Mouse (Mus musculus) ES-Bruce4 (cell line): Measurements from ENCODE around the gene Usp6nl. TPM values are rescaled to one million over a fixed set of nuclear protein-coding genes. Genes with fewer than 3 reads are reported as not detected.

Experiments
- H3K27ac ChIP-seq: 2 replicates; pipeline ENCODE4 v1.5.1; 2012; ENCODE audit warnings: low read length, inconsistent platforms; ENCODE audit not compliant: insufficient read depth
- H3K27me3 ChIP-seq: 2 replicates; pipeline ENCODE4 v1.6.1; 2012; ENCODE audit warnings: mild to moderate bottlenecking, low read length, inconsistent platforms; ENCODE audit not compliant: control insufficient read depth, poor library complexity, insufficient read depth, severe bottlenecking
- H3K36me3 ChIP-seq: 2 replicates; pipeline ENCODE4 v1.6.1; 2012; ENCODE audit warnings: inconsistent platforms, mild to moderate bottlenecking, low read length, moderate library complexity; ENCODE audit not compliant: control insufficient read depth, poor library complexity, insufficient read depth, severe bottlenecking
- H3K4me1 ChIP-seq: one replicate; pipeline ENCODE4 v1.8.1; 2011; ENCODE audit warnings: low read length; ENCODE audit not compliant: control insufficient read depth, insufficient read depth
- H3K4me3 ChIP-seq: 2 replicates; pipeline ENCODE4 v1.5.1; 2011; ENCODE audit warnings: low read depth, mild to moderate bottlenecking, low read length
- H3K9ac ChIP-seq: 2 replicates; pipeline ENCODE4 v1.6.1; 2012; ENCODE audit warnings: low read depth, mild to moderate bottlenecking, inconsistent platforms; ENCODE audit not compliant: poor library complexity, severe bottlenecking
- H3K9me3 ChIP-seq: replicated peaks from 2 replicates; pipeline ENCODE4 v1.6.1; 2012; ENCODE audit warnings: mild to moderate bottlenecking, low read length, inconsistent platforms; ENCODE audit not compliant: control insufficient read depth, poor library complexity, insufficient read depth, severe bottlenecking
- CTCF ChIP-seq: IDR thresholded peaks from one replicate; pipeline ENCODE4 v1.8.1; 2011; ENCODE audit warnings: low read depth, low read length
- EP300 ChIP-seq: IDR thresholded peaks from 2 replicates; pipeline ENCODE4 v1.6.1; 2011; ENCODE audit warnings: low read depth, low read length; ENCODE audit not compliant: insufficient read depth
- POLR2A ChIP-seq: IDR thresholded peaks from one replicate; pipeline ENCODE4 v1.8.1; 2011; ENCODE audit warnings: low read length; ENCODE audit not compliant: insufficient read depth
- polyA plus RNA-seq: library from polyadenylated mRNA; stranded (reverse); fragments of >200 nt; gene quantifications from 2 replicates; pipeline ENCODE4 v1.2.4, GENCODE M21; 2011; ENCODE audit warnings: low read depth; ENCODE audit not compliant: missing spikeins, insufficient read depth, insufficient read length

Gene Usp6nl
- polyA plus RNA-seq, 1 experiment = 29.5 TPM

DNA sequence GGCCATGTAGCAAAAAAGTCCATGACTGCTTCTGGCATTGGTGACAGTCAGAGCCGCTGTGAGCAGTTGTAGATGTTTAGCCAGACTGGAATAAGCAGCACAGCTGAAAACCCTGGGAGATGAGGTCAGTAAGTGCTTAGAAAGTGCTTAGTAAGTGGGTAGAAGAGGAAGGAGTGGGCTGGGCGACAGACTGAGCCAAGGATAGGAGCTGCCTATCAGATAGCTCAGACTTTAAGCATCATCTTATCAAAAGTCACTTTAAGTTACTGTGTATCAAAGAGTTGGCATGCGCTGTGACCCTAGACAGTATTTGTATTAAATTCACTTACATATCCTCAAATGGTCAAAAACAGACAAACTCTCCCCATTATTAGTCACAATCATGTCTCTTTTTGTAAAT is 37.7 kb upstream of the Usp6nl start:
- TF ChIP-seq POLR2A = no peak
- no peak for TF ChIP-seq EP300
- TF ChIP-seq CTCF = no peak
- Histone ChIP-seq H3K27me3 (no peaks in the 10 kb centered on the region), H3K4me1 (no peaks in the 10 kb centered on the region), H3K36me3 (no peaks in the 10 kb centered on the region), H3K27ac (no peak overlapping the region), H3K4me3 (no peak overlapping the region), H3K9me3 (0 out of 2 replicates have a peak, but pooled peaks cover 2% of the 10 kb centered on the region), H3K9ac (no peak overlapping the region)

- Histone ChIP-seq H3K36me3 (no peaks in the 10 kb centered on the region), H3K27me3 (no peaks in the 10 kb centered on the region), H3K4me1 (no peaks in the 10 kb centered on the region), H3K9ac (no peak overlapping the region), H3K4me3 (no peak overlapping the region), H3K9me3 (0 out of 2 replicates have a peak, but pooled peaks cover 2% of the 10 kb centered on the region), H3K27ac (no peak overlapping the region)
- TF ChIP-seq POLR2A = no peak
- TF ChIP-seq CTCF = no peak
- no peak for TF ChIP-seq EP300
Measured at GRCm38 (mm10) chr2:6285794-6286193, 36.7 kb upstream of the Usp6nl start.

DNA sequence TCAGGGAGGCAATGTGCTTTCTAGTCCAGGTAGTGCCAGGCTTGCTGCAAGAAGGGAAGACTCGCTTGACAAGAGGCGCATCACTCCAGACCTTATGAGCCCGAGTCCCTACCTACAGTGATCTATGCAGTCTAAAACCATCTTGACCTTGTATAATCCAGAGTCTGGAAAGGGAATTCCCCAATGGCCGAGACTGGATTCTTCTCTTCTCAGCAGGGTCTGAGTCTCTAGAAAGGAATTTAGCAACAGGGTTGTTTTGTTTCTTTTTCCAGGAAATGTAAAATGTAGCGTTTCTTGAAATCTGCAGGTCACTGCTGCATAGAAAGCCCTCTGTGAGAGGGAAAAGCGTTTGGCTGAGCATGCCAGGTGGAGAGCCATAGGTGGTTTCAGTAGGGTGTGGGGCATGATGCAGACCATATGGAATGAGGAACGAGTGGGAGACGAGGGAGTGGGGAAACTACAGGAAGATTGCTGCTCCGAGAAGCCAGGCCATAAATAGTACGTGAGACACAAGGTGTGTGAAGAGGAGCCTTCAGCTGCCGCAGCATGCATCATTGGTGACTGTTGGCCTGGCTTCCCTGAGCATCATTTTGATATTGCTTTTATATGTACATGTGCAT is 28.5 kb upstream of the Usp6nl start:
- Histone ChIP-seq H3K4me3 (no peak overlapping the region), H3K27ac (no peak overlapping the region), H3K36me3 (no peaks in the 10 kb centered on the region), H3K27me3 (no peaks in the 10 kb centered on the region), H3K9ac (no peak overlapping the region), H3K4me1 (no peaks in the 10 kb centered on the region), H3K9me3 (0 out of 2 replicates have a peak, but pooled peaks cover 2% of the 10 kb centered on the region)
- TF ChIP-seq CTCF = no peak
- TF ChIP-seq POLR2A = no peak
- no peak for TF ChIP-seq EP300

- Histone ChIP-seq H3K27me3 (no peaks in the 10 kb centered on the region), H3K4me1 (no peaks in the 10 kb centered on the region), H3K9ac (no peak overlapping the region), H3K4me3 (no peak overlapping the region), H3K27ac (no peak overlapping the region), H3K9me3 (no peaks in the 10 kb centered on the region), H3K36me3 (no peaks in the 10 kb centered on the region)
- no peak for TF ChIP-seq EP300
- TF ChIP-seq POLR2A = no peak
- no peak for TF ChIP-seq CTCF
Measured at GRCm38 (mm10) chr2:6294993-6295628, 27.4 kb upstream of the Usp6nl start.

DNA sequence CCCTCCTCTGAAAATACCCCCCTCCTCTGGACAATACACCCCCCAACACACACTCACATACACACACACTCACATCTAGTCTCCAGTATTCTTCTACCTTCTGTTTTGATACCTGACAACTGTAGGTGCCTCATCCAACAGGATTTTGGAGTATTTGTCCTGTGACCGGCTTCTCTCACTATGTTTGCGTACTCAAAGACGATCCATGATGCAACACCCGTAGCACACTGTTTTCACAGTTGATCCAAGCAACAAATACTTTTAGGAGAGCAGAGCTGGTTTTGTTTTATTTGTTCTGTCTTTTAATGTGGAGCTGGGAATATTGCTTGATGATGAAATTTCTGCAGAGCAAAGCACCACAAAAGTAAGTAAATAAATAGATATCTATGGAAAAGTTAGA is 17.7 kb upstream of the Usp6nl start:
- Histone ChIP-seq H3K9me3 (no peaks in the 10 kb centered on the region), H3K27ac (no peak overlapping the region), H3K9ac (no peak overlapping the region), H3K4me3 (no peak overlapping the region), H3K36me3 (no peaks in the 10 kb centered on the region), H3K27me3 (no peaks in the 10 kb centered on the region), H3K4me1 (no peaks in the 10 kb centered on the region)
- TF ChIP-seq POLR2A (no peak), CTCF (no peak), EP300 (no peak)

DNA sequence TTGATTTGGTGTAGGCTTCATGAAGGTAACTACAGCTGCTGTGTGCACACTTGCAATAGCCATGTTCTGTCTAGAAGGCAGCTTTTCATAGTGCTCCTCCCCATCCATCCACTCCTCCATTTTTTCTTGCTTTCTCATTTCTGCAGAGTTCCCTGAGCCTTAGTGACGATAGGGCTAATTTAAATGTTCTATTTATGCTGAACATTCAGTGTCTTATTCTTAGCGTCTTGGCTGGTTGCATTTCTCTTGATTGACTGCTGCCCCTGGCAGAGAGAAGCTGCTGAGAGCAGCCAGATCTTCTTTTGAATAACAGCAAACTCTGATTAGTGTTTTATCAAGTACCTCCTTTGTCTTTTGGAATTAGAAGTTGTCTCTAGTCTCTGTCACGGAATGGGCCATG is 15.6 kb upstream of the Usp6nl start:
- no peaks in the 10 kb centered on the region for H3K27me3 ChIP-seq
- no peaks in the 10 kb centered on the region for H3K4me1 ChIP-seq
- no peaks in the 10 kb centered on the region for H3K36me3 ChIP-seq
- no peak overlapping the region for H3K9ac ChIP-seq
- TF ChIP-seq CTCF = no peak
- no peak for TF ChIP-seq POLR2A
- no peak for TF ChIP-seq EP300
- no peak overlapping the region for H3K27ac ChIP-seq
- H3K4me3 ChIP-seq = no peak overlapping the region
- H3K9me3 ChIP-seq = no peaks in the 10 kb centered on the region
